Mouse (Mus musculus): ENCODE measurements around the gene Ttf2. TPM values are rescaled to one million over a fixed set of nuclear protein-coding genes. Genes with fewer than 3 reads are reported as not detected.

Gene Ttf2
- 10 to 100 TPM in 1 of 2 experiments, 1 to 10 TPM in 1; 8.0 to 11.9 TPM for total RNA-seq (2021)
- long read RNA-seq, experiment 1, full-length matches to known transcripts, result 7 of 13 reads
- long read RNA-seq, experiment 1, partial matches to known transcripts, result 5 of 13 reads
- long read RNA-seq, experiment 1, other reads (novel, unspliced or antisense), result 1 of 13 reads
- long read RNA-seq, experiment 2, full-length matches to known transcripts, result 1 of 3 reads
- long read RNA-seq, experiment 2, partial matches to known transcripts, result 1 of 3 reads
- long read RNA-seq, experiment 2, other reads (novel, unspliced or antisense), result 1 of 3 reads

DNA sequence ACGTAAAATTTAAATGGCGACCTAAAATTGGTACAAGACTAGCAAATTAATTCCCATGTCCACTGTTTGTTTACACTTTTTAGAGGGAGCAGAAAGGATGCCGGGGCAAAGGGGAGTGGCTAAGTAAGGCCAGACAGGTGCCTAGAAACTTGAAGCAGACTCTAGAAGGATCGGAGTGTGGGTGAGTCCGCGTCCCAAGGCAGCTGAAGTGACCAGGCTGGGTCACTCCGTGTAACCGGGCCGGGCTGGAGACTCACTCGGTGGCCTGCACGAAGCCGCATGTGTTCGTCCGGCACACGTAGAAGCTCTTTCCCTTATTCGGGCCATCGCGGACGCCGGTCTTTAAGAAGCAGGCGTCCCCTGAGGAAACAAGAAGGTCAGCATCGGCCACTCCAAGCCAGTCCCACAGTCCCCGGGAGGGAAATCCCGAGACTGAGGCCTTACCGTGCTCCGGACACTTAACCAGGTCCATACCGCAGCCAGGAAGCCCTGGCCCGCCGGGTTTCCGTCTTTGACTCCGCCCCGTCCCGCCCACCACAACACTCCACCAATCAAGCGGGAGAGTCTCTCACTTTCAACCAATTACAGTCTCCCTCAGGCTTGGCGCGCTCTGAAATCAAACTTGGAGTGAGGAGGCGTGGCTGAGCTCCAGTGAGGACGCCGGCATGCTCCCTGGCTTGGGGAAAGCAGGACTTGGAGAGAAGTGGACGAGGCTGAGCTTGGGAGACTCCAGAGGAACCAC, at the start of gene Ttf2:
TSS of gene Ttf2 (minus strand) at position 488 of the 742 bp plus-strand sequence.
- DNase-seq, result peak; percentile 95

DNA sequence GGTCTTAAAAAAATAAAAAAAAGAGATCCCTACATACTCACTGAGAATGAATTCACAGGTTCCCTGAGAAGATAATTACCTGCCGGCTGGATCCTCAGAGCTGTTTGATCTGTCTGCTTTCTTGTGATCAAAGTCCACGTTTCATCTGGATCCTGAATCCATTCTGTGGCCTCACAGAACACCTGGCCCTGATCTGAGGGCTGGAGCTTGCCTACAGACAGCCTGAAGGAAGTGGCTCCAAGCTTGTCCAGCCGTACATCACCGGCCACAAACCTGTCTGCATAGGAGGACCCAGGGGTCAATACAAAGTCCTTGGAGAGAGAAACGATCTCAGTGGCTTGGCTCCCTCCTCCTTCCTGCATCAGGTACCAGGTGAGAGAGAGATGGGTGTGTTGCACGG, 49.0 kb upstream of the Ttf2 start:
- DNase-seq, result no peak

DNA sequence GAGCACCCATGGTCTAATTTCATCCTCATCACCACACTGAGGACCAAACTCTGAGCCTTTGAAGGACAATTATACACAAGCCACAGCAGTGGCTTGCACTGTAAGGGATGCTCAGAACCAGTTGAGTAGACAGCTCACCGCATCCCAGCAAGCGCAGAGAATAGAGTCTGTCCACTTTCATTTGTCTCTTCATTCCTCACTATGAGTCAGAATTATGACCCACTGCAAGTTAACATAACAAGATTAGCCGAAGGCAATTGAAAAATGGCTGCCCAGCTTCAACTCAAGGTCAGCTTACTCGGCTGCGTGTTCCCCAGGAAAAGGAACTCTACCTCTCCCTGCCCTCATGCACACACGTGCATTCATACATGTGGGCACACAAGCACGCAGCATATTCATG, 46.6 kb upstream of the Ttf2 start:
- peak; percentile 6 for DNase-seq

DNA sequence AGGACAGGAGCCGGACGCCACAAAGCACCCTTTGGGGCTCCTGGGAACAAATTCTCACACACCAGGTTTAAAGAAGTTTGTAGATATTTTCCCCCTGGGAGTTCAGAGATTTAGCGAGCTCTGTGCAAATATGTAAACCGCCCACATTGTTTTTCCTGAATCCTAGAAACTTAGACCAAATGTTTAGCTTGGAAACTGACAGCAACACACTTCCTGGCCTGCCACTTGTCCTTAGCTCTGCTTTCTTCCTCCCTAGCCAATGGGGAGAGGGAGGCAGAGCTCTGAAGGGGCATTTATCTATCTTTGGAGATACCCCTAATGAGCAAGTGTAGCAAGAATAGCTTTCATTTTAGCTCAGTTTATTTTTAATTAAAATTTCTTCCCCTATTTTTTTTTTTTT, 45.8 kb upstream of the Ttf2 start:
- no peak for DNase-seq

DNA sequence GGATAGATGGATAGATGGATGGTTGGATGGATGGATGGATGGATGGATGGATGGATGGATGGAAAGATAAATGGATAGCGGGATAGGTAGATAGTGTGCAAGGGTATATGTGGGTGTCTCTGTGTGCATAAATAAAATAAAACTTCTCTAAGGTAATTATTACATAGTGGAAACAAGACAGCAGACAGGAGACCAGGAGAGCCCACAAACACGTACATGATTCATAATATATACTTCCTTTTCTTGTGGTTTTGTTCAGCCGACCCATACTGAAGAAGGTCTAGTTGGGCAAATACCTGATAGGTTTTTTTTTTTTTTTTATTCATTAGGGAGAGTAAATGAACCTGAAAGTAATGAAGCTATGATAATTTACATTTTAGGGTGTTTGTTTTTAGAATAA, 44.1 kb upstream of the Ttf2 start:
- DNase-seq, result no peak

DNA sequence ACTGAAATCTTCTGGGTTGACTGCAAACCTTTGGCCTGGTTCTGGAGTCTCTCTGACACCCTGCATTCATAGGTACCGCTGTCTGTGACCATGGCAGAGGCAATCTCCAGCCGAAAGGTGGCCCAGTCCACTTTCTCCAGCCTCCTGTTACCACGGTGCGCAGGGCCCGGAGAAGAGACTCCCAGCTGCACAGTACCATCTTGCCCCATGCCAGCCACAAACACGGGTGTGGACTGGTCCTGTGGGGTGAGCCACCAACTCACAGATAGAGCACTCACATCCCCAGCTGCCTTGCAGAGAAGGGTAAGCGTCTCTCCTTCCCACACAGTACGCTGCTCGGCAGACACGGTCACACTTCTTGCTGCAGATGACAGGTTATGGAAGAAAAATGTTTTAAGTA, 43.5 kb upstream of the Ttf2 start:
- no peak for DNase-seq

DNA sequence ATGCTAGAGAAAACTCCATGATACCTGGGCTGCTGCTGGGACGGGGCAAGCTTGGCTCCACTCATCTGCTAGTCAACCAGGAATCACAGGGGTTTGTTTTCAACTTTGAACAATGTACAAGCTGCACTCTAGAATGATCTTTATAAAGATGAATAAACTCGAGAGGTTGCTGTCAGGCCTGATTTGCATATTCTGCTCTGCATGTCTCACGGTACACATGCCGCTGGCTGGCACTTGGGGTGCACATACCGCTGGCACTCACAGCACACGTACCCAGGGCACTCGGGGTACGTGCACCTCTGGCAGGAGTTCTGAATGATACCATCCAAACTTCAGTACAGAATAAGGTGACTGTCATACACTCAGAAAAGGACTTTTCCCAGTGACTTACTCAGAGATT, 43.1 kb upstream of the Ttf2 start:
- DNase-seq, result no peak

DNA sequence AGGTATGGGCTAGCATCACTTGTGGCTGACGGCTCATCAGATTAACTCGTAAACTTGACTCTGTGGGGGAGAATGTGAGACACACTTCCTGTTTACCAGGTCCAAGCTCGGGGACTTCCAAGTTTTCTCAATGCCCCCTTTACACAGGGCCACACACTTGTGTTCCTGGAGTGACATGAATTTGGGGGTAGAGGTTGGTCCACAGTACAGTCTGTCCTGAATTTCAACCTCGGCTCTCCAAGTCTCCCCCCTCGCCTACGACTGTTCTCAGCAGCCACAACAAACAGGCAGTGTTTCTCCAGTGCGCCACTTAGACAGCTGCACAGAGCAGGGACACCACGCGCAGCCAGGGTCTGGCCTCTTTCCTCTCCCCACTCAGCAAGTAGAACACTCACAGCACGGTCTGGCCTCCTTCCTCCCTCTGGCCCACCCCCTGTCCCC, 42.7 kb upstream of the Ttf2 start:
- no peak for DNase-seq

DNA sequence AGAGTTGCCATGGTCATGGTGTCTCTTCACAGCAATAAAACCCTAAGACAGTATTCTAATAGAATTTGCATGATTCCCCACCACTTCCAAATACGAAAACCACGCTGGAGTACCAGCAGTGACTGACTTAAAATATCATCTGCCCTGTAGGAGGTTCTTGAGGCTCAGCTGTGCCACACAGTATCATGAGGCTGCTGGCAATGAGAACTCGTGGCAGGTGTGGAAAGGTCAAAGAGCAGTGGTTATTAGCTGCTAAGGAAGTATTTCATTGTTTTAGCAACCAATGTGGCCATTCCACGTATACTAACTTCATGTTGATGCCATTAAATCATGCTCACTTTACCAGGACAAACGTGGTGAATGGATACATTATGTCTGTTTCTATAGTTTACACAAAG, 41.7 kb upstream of the Ttf2 start:
- DNase-seq, result no peak

DNA sequence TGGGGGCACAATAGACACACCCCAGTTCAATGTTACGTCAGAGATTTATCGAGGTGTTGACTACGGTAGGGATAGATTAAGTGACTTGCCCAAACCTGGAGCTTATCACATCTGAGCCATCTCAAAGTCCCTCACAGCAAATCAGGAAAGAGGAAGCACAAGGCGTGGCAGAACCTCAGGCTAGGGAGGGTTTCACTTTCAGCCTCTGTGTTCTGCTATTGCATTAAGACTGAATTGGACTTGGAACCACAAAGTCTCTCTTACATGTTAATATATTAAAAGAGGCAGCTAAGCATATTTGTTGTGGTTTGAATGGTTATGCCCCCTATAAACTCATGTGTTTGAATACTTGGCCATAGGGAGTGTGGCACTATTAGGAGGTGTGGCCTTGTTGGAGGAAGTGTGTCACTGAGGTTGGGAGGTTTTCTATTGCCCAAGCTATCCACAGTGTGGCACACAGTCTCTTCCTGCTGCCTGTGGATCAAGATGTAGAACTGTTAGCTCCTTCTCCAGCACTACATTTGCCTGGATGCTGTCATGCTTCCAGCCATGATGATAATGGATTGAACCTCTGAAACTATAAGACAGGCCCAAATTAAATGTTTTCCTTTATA, 41.2 kb upstream of the Ttf2 start:
- DNase-seq, result no peak

DNA sequence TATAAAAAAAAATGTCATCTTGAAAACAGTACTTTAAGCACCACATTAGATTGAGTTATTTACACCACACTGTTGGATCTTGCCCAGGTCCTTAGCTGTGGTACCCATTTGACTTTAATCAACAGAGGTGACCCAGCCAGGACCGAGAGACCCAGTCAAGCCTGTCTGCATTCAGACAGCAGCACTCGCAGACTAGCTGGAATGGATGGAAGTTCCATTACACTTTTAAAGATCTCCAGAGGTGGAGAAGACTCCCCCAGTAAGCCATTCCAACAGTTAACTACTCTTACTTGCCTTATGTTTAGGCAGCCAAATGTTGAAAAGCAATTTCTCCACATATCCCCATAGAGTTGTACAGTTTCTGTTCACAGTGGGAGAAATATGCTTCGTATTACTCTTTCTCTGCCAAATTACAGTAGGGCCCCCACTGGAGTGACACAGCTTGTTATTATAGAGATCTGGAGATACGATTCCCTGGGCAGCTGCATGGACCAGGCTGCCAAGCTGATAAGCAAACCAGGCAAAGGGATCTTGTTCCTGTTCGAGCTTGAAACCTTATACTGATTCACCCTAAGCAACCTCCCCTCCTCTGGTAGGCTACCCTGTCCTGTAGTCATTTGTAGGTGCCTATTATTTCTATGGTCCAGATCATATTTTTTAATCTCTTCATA, 37.8 kb upstream of the Ttf2 start:
- no peak for DNase-seq

DNA sequence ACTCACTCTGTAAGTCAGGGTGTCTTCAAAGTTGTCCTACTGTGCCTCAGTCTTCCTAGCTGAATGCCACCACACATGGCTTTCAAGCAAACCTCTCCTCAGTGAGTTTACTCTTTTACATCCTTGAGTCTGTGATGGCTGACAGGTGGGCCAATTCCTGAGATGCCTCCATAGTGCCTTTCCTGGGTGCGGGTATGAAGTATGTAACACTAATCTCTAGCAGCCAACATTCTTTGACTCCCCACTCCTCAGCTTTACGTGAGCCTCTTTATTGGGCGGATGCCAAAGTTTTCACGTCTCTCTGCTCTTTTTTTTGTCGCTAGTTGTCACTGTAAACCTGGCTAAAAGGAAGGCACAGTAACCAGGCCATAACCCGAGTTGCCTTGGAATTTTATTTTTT, 35.9 kb upstream of the Ttf2 start:
- no peak for DNase-seq

DNA sequence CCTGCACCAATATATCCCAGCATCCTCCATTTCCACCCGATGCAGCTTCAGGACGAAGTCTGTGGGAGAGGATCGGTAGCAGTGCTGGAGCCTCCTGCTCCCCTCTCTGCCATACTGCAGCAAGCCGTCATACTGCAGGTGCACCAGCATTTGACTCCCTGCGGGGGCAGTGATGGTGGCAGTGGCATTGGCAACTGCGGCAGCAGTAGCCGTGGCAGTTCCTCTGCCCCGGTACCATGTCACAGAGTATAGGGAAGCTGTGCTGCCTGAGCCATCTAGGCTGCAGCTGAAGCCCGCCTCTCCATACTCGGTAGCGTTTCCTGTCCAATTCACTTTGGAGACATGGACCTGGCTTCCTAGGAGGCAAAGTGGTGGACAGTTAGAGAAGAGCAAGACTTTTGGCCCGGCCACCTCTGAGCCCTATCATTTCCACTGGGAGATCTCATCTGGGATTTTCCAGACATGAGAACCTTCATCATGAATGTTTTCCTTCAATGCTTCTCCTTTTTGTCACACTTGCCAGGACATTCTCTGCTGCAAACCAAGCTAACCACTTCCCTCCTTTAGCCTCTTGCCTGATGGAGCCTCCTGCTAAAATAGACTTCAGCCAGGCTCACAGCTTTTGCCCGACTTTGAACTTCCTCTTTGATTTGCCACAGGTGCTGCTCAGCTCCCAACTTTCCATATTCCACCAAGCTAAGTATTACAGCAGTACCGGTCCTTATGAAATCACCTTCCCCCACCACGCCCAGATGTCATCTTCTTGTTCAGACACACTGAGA, 34.3 kb upstream of the Ttf2 start:
- no peak for DNase-seq

DNA sequence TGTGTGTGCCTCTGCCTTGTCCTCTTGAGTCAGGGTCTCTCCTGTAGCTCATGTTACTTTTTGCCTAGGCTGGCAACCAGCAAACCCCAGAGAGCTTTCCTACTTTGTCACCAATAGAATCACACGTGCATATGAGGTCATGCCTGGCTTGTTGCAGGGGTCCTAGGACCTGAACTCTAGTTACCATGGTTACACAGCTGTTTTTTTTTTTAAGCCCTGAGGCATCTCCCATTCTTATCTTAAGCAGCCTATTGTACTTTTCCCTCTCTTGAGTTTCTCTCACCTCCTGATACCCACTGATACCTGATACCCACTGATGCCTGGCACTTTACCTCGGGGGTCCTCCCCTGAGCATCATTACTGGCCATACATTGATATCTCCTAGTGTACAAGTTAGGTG, 30.3 kb upstream of the Ttf2 start:
- DNase-seq, result no peak

DNA sequence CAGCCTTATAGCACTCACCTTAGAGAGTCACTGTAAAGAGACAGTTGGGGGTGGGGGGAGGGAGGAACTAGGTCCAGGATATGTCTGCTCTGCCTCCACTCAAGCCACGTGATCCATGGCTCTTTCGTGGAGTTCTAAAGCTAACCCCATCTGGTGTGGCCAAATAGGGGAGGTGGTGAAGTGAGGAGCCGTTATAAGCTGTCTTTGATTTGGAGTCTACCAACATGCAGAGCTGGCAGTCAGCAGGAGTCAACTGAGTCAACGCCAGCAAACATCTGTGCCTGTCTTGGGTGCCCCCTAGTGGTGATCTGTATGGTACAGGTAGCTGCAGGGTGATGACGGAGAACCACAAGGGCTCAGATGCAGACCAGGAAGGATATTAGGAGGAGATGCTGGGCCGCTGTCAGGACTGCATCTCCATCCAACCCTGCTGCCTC, 29.5 kb upstream of the Ttf2 start:
- DNase-seq, result peak; percentile 85

DNA sequence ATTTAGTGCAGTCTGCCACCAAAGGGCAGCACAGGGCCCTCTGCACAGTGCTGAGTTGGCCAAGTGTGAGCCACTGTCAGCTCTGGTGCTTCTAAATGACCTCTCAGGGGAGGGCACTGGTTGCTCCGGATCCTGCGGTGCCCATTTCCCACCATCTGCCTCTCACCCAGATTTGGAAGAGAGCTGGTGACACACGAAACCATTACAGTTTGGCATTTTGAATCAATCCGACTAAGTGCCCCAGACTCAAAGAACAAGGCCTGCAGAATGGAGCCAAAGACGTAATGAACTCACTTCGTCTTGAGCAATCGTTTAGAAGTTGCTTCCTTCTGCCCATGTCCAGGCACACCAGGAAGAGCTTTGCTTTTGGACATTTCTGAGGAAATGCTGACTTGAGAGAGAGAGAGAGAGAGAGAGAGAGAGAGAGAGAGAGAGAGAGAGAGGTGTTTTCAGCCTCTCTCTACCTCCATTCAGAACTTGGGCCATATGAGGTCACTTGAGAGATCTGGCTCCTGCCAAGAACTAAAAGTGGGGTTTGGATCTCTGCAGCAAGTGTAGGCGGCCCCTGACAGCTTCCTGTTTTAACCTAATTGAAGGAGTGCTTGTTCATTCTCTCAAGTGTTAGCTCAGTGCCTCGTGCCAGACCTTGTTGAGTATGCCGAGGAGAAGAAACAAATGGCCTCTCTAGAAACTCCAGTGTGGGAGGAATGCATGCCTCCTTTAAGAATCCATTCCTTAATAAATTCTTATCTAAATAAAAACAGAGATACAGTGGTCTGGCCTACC, 28.5 kb upstream of the Ttf2 start:
- peak; percentile 13 for DNase-seq

DNA sequence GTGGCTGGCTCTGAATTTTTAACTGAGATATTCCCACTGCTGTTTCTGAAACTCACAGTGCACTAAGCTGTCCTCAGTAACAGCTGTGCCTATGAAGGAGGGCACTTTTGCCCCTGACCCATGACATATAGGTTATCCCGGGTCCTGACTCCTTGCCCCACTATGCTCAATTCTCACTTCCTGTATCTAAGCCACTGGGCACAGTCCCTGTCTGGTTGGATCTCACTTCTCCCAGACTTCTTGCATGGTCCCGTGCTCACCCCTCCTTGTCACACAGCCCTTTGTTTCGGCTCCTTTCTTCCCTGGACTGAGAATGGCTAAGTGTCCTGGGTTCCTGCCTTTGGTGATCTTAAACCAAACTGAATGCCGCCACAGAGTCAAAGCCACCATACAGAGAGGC, 24.8 kb upstream of the Ttf2 start:
- DNase-seq, result no peak

DNA sequence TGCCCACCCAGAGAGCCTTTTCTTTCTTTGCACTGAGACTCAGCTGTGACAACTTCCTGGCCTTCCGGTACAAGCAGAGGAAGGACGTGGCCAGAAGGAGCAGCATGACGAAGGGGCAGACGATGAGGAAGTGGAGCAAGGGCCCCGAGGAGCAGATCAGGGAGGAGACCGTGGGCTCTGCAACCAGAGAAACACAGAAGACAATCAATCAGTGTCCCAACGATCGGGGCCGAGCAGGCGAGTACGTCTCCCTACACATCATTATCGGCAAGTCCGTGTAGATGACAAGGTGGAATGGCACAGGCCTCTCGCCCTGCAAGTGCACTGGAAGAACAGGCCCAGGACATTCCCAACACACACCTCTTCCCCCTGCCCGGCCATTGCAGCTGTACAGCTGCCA, 24.3 kb upstream of the Ttf2 start:
- peak; percentile 32 for DNase-seq

DNA sequence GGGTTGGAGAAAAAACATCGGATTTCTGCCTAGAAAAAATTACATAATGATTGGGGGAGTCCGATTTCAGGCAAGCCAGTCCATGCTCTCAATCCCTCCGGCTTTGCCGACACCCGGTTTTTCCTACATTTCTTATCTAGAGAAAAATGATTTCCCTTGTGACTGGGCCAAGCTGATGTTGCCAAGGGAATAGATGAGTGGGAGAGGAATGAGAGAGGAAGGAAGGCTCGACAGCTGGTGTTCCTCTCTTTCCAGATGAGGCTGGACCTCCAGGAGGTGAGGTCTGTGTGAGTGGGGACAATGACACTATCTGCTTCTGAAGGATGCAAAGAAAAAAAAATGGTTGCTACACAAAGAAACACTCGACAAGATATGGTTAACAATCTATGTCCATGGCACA, 23.7 kb upstream of the Ttf2 start:
- peak; percentile 7 for DNase-seq

DNA sequence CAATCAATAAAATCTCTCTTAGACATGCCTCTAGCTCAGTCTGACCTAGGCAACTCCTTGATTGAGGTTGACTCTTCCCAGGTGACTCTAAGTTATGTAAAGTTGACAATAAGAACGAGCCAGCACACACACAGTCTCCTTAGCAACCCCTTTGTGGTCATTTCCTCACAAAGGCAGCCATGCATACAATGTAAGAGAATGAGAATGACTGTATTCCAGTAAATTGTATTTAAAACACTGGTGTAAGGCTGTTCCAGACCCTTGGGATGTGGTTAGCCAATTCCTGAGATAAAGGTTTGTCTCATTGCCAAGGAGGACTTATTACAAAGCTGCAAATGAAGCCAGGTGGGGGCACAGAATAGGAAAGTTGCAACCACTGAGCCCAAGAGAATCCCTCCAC, 20.8 kb upstream of the Ttf2 start:
- no peak for DNase-seq

DNA sequence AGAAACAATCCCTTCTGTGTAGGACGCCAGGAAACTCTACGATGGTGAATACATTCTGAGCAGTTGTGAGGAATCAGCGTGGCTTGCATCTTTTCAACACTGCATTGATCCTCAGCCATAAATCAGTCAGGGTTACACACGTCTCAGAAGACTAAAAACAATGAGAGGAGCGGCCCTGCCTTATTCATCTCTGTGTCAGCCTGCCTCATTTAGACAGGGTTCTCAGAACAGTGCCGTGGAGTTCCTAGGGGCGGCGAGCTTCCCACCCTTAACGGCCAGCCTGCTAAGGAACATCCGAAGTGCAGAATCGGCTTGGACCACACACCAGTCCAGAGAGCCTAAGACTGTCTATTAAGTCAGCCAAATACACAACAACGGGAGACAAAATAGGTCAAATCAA, 20.0 kb upstream of the Ttf2 start:
- peak; percentile 14 for DNase-seq

All from adrenal gland, postnatal 10 days (tissue).